Mouse (Mus musculus) CH12.LX (cell line): ENCODE measurements at regions not wholly inside any gene's neighbourhood (a gene's known extent, or its start where the extent isn't known, plus 50 kb on each side); places are given as distances from the start of the nearest gene placed in this dataset.

ENCODE experiments used
- DNase-seq: peaks from one replicate; pipeline ENCODE4 v3.0.0-alpha.2; 2013; ENCODE audit errors: extremely low read depth
- H3K27ac ChIP-seq: 2 replicates; pipeline ENCODE4 v1.5.1; 2012; ENCODE audit warnings: low read depth, mild to moderate bottlenecking, control low read depth, moderate library complexity; ENCODE audit not compliant: insufficient read depth
- H3K27me3 ChIP-seq: replicated peaks from 2 replicates; pipeline ENCODE3; 2012; ENCODE audit warnings: inconsistent platforms
- H3K36me3 ChIP-seq, 2 experiments: replicated peaks in 1 of 2; 2 replicates each; pipeline versions ENCODE3 to v1.6.1; 2012; ENCODE audit warnings: inconsistent platforms in 1 of 2, low read length in 1 of 2, mild to moderate bottlenecking in 1 of 2, mixed read lengths in 1 of 2, moderate library complexity in 1 of 2; ENCODE audit not compliant: control insufficient read depth in 1 of 2, insufficient read depth in 1 of 2
- H3K4me1 ChIP-seq, 2 experiments: 2 replicates each; pipeline ENCODE4 v1.6.1; 2012; ENCODE audit warnings: inconsistent platforms in 1 of 2, moderate library complexity in 1 of 2; ENCODE audit not compliant: insufficient read depth in 2 of 2, control insufficient read depth in 1 of 2
- H3K4me2 ChIP-seq: 2 replicates; pipeline ENCODE4 v1.6.1; 2012; ENCODE audit warnings: low read depth, mild to moderate bottlenecking, control low read depth; ENCODE audit not compliant: poor library complexity, insufficient read depth, severe bottlenecking
- H3K4me3 ChIP-seq, 3 experiments: fragments of 150-350 bp in 1 of 3; sonication (generic) in 1 of 3; replicated peaks in 1 of 3; 2 replicates each; pipeline versions ENCODE3 to v1.5.1; 2011 to 2012; ENCODE audit warnings: low read depth in 2 of 3, low read length in 2 of 3, mild to moderate bottlenecking in 2 of 3, moderate library complexity in 2 of 3, control low read depth in 1 of 3, improper control_type of control experiment in 1 of 3, inconsistent platforms in 1 of 3, mixed read lengths in 1 of 3; ENCODE audit not compliant: poor library complexity in 1 of 3
- H3K79me2 ChIP-seq: replicated peaks from 2 replicates; pipeline ENCODE4 v1.6.1; 2012; ENCODE audit warnings: mild to moderate bottlenecking, moderate library complexity; ENCODE audit not compliant: control insufficient read depth, poor library complexity, insufficient read depth, severe bottlenecking; ENCODE audit errors: extremely low read depth
- H3K9ac ChIP-seq: 2 replicates; pipeline ENCODE4 v1.6.1; 2012; ENCODE audit warnings: low read depth, mild to moderate bottlenecking, control low read depth, moderate library complexity; ENCODE audit not compliant: insufficient read depth
- H3K9me3 ChIP-seq: replicated peaks from 2 replicates; pipeline ENCODE3; 2012; ENCODE audit warnings: low read length, inconsistent platforms, mixed read lengths
- CHD1 ChIP-seq: IDR thresholded peaks from 2 replicates; pipeline ENCODE4 v1.6.1; 2012; ENCODE audit warnings: low read depth, low read length, improper control_type of control experiment, inconsistent platforms
- EP300 ChIP-seq: IDR thresholded peaks from 2 replicates; pipeline ENCODE4 v1.6.1; 2011; ENCODE audit warnings: low read length, improper control_type of control experiment
- ETS1 ChIP-seq: conservative IDR thresholded peaks from 2 replicates; pipeline ENCODE4 v1.6.1; 2012; ENCODE audit warnings: low read depth, mild to moderate bottlenecking, inconsistent platforms, low read length, improper control_type of control experiment, moderate library complexity
- IRF4 ChIP-seq: IDR thresholded peaks from 2 replicates; pipeline ENCODE4 v1.6.1; 2014; ENCODE audit warnings: low read depth, mild to moderate bottlenecking, inconsistent platforms, low read length, improper control_type of control experiment
- JUN ChIP-seq: IDR thresholded peaks from 2 replicates; pipeline ENCODE4 v1.6.1; 2011; ENCODE audit warnings: low read depth, mild to moderate bottlenecking, low read length, improper control_type of control experiment, moderate library complexity; ENCODE audit not compliant: insufficient read depth
- KAT2A ChIP-seq: IDR thresholded peaks from 2 replicates; pipeline ENCODE4 v1.6.1; 2012; ENCODE audit warnings: low read length, improper control_type of control experiment, inconsistent platforms; ENCODE audit not compliant: insufficient replicate concordance
- MAFK ChIP-seq: IDR thresholded peaks from 2 replicates; pipeline ENCODE4 v1.6.1; 2011; ENCODE audit warnings: low read length, improper control_type of control experiment; ENCODE audit not compliant: insufficient replicate concordance
- MAX ChIP-seq: IDR thresholded peaks from 2 replicates; pipeline ENCODE4 v1.6.1; 2011; ENCODE audit warnings: low read length, improper control_type of control experiment
- MEF2A ChIP-seq: IDR thresholded peaks from 2 replicates; pipeline ENCODE4 v1.6.1; 2014; ENCODE audit warnings: low read depth, mild to moderate bottlenecking, inconsistent platforms, low read length, improper control_type of control experiment, borderline replicate concordance
- NRF1 ChIP-seq: IDR thresholded peaks from 2 replicates; pipeline ENCODE4 v1.6.1; 2014; ENCODE audit warnings: low read depth, mild to moderate bottlenecking, inconsistent platforms, low read length, improper control_type of control experiment, moderate library complexity
- PAX5 ChIP-seq: IDR thresholded peaks from 2 replicates; pipeline ENCODE4 v1.6.1; 2012; ENCODE audit warnings: low read length, inconsistent platforms, mixed read lengths
- POLR2A ChIP-seq: IDR thresholded peaks from 2 replicates; pipeline ENCODE4 v1.6.1; 2011; ENCODE audit warnings: low read depth, mild to moderate bottlenecking, improper control_type of control experiment, low read length
- RCOR1 ChIP-seq: conservative IDR thresholded peaks from 2 replicates; pipeline ENCODE4 v1.6.1; 2012; ENCODE audit warnings: low read depth, mild to moderate bottlenecking, inconsistent platforms, low read length, improper control_type of control experiment
- SIN3A ChIP-seq: IDR thresholded peaks from 2 replicates; pipeline ENCODE4 v1.6.1; 2012; ENCODE audit warnings: low read length, improper control_type of control experiment, inconsistent platforms
- TCF12 ChIP-seq: IDR thresholded peaks from 2 replicates; pipeline ENCODE4 v1.6.1; 2014; ENCODE audit warnings: low read depth, mild to moderate bottlenecking, inconsistent platforms, low read length, improper control_type of control experiment
- USF1 ChIP-seq: IDR thresholded peaks from 2 replicates; pipeline ENCODE4 v1.6.1; 2014; ENCODE audit warnings: low read depth, mild to moderate bottlenecking, inconsistent platforms, low read length, improper control_type of control experiment
- USF2 ChIP-seq: conservative IDR thresholded peaks from 2 replicates; pipeline ENCODE4 v1.6.1; 2011; ENCODE audit warnings: low read depth, low read length, improper control_type of control experiment
- ZC3H11A ChIP-seq: IDR thresholded peaks from 2 replicates; pipeline ENCODE4 v1.6.1; 2012; ENCODE audit warnings: low read depth, mild to moderate bottlenecking, inconsistent platforms, low read length, improper control_type of control experiment
- dilution Hi-C: fragments of 300-500 bp; cut with MboI; formaldehyde crosslinking; loops from 2 replicates; pipeline ENCODE4 v1.14.3; 2020; ENCODE audit warnings: low sequenced_read_pairs; ENCODE audit not compliant: extremely low pct_unique_long_range_greater_than_20kb, extremely low pct_ligation_motif_present
- in situ Hi-C: fragments of 300-500 bp; cut with MboI; formaldehyde crosslinking; loops from 3 replicates; pipeline ENCODE4 v1.14.3; 2019; ENCODE audit warnings: low sequenced_read_pairs, low pct_ligation_motif_present, low pct_unique_long_range_greater_than_20kb, mixed read lengths

GRCm38 (mm10) chr11:92153124-92153523 is 575.8 kb upstream of the Kif2b start:
- Histone ChIP-seq H3K27me3 (no peaks in the 10 kb centered on the region), H3K9me3 (peaks cover 50% of the 10 kb centered on the region), H3K9ac (no peak overlapping the region), H3K27ac (no peak overlapping the region), H3K36me3 (no peaks in the 10 kb centered on the region), H3K79me2 (no peaks in the 10 kb centered on the region), H3K4me2 (no peak overlapping the region), H3K4me1 (no peaks in the 10 kb centered on the region)
- dilution Hi-C loops (no loop called here), in situ Hi-C loops (no loop called here)
- no peak for DNase-seq
- TF ChIP-seq ZC3H11A = no peak
- TF ChIP-seq, all 38 proteins: peak for 0
- no peak overlapping the region for H3K4me3 ChIP-seq

- Histone ChIP-seq H3K9me3 (peaks cover 38% of the 10 kb centered on the region), H3K4me1 (no peaks in the 10 kb centered on the region), H3K4me2 (no peak overlapping the region), H3K79me2 (no peaks in the 10 kb centered on the region), H3K4me3 (no peak overlapping the region), H3K9ac (no peak overlapping the region), H3K27ac (no peak overlapping the region), H3K27me3 (no peaks in the 10 kb centered on the region)
- TF ChIP-seq POLR2A (no peak), USF1 (no peak), EP300 (no peak), USF2 (no peak), KAT2A (no peak), ZC3H11A (no peak), MAX (no peak), ETS1 (no peak), MEF2A (no peak), CHD1 (no peak), PAX5 (no peak), JUN (no peak), SIN3A (no peak), TCF12 (no peak), MAFK (no peak), RCOR1 (no peak), NRF1 (no peak), IRF4 (no peak)
- TF ChIP-seq, all 38 proteins: peak for 0
- dilution Hi-C loops = no loop called here
- H3K36me3 ChIP-seq = no peaks in the 10 kb centered on the region
- no peak for DNase-seq
- in situ Hi-C loops = no loop called here
These were observed 558.3 kb upstream of the Kif2b start for GRCm38 (mm10) chr11:92135677-92136076.
